Mouse (Mus musculus): ENCODE data around the gene Olfr1438-ps1.
"Not testable (repeated sequence)": the region's sequence is repeated elsewhere in the genome, so short reads cannot be mapped to it uniquely, and the experiment has no call there.

Olfr1438-ps1 gene

GRCm38 (mm10) chr19:12335810-12336209 lies at the start of gene Olfr1438-ps1:
Olfr1438-ps1 (minus strand) TSS chr19:12335910.
- no peak for DNase-seq

GRCm38 (mm10) chr19:12374465-12375025 lies 38.8 kb upstream of the Olfr1438-ps1 start:
- DNase-seq: no peak

- no peak for DNase-seq
These were observed 37.3 kb upstream of the Olfr1438-ps1 start for GRCm38 (mm10) chr19:12373004-12373403.

- no peak for DNase-seq
These were observed 10.7 kb downstream of the Olfr1438-ps1 start, which contains the start of gene Olfr1437 for GRCm38 (mm10) chr19:12325001-12325400. Olfr1437 (minus strand) TSS chr19:12325101.

GRCm38 (mm10) chr19:12299030-12299429 lies 36.7 kb downstream of the Olfr1438-ps1 start, which contains the start of gene Olfr1436:
Olfr1436 (minus strand) TSS chr19:12299130.
- DNase-seq: not testable (repeated sequence)

- DNase-seq: no peak
These were observed 42.7 kb downstream of the Olfr1438-ps1 start for GRCm38 (mm10) chr19:12292979-12293378.

- DNase-seq: no peak
These were observed 56.2 kb downstream of the Olfr1438-ps1 start, which contains the start of gene Olfr1434 for GRCm38 (mm10) chr19:12279554-12279953. Olfr1434 (plus strand) TSS chr19:12279854.
